8 mouse cellular contexts compared by ENCODE assay signal in genomic region chr6:52013245-52013945, GRCm38 (mm10). TPM values are rescaled to one million over a fixed set of nuclear protein-coding genes. Genes with fewer than 3 reads are reported as not detected.
DNase-seq lines count a peak whose midpoint lies in the region; ATAC-seq and TF ChIP-seq lines count a peak whose summit lies in the region.

No protein-coding gene starts in this region.

- intact Hi-C loops in heart, postnatal 10 days (cut with DNase I) = loop anchor here (2.0 kb wide), 1 partner anchor 145 kb away; the partner anchor contains the start of gene Hoxa1

- H3K9ac ChIP-seq in heart, embryonic 11.5 days (ENCODE audit: low read depth, low read length) = peak overlapping the region; percentile 29
- peak overlapping the region; percentile 76 for H3K9ac ChIP-seq in ES-Bruce4 (ENCODE audit: low read depth, poor library complexity, severe bottlenecking)
- no peak overlapping the region; the same call in 1 of the 2 replicates for H3K9ac ChIP-seq in forebrain, embryonic 16.5 days (replicated peaks; ENCODE audit: low read depth, low read length)

- TF ChIP-seq EP300 in ES-Bruce4 (IDR thresholded peaks at IDR 0.05; ENCODE audit: insufficient read depth, low read depth, low read length) = no peak

- H3K79me2 ChIP-seq in macrophage (ENCODE audit: inconsistent target) = peaks cover 33% of the 10 kb centered on the region

- ATAC-seq in heart, embryonic 11.5 days (replicated peaks; ENCODE audit: insufficient number of reproducible peaks, low FRiP score, low TSS enrichment) = no peak
- ATAC-seq in forebrain, embryonic 16.5 days = no peak

- H3K27me3 ChIP-seq in heart, embryonic 11.5 days (ENCODE audit: control insufficient read depth, insufficient read depth, low read length) = peaks cover 22% of the 10 kb centered on the region
- no peaks in the 10 kb centered on the region for H3K27me3 ChIP-seq in ES-Bruce4 (ENCODE audit: control insufficient read depth, insufficient read depth, low read length, poor library complexity, severe bottlenecking)
- peaks cover 31% of the 10 kb centered on the region for H3K27me3 ChIP-seq in forebrain, embryonic 16.5 days (replicated peaks; ENCODE audit: control insufficient read depth, insufficient read depth, low read length)

- H3K4me1 ChIP-seq in heart, embryonic 11.5 days (ENCODE audit: control insufficient read depth, insufficient read depth, low read length) = no peaks in the 10 kb centered on the region
- no peaks in the 10 kb centered on the region for H3K4me1 ChIP-seq in ES-Bruce4 (ENCODE audit: control insufficient read depth, insufficient read depth, low read length)
- H3K4me1 ChIP-seq in forebrain, embryonic 16.5 days (replicated peaks; ENCODE audit: control insufficient read depth, insufficient read depth, low read length) = peaks cover 3% of the 10 kb centered on the region

- WGBS in heart, embryonic 11.5 days (ENCODE audit: insufficient replicate concordance) = 24% methylated on average over 3 of the region's 3 CpGs
- 11% methylated on average over 3 of the region's 3 CpGs for WGBS in forebrain, embryonic 16.5 days
- 45% methylated on average over 2 of the region's 3 CpGs for WGBS in macrophage (ENCODE audit: missing documents)

- H3K4me3 ChIP-seq in heart, embryonic 11.5 days (ENCODE audit: low read depth, low read length) = peak overlapping the region; percentile 77
- H3K4me3 ChIP-seq in ES-Bruce4 (ENCODE audit: low read depth, low read length) (peak overlapping the region; percentile 51), macrophage (ENCODE audit: inconsistent target) (peak overlapping the region; percentile 87)
- H3K4me3 ChIP-seq in forebrain, embryonic 16.5 days (replicated peaks; ENCODE audit: low read length) = peak overlapping the region; percentile 59

- TF ChIP-seq POLR2A in ES-Bruce4 (IDR thresholded peaks at IDR 0.05; ENCODE audit: insufficient read depth, low read length) = no peak

- TF ChIP-seq CTCF in ES-Bruce4 (IDR thresholded peaks at IDR 0.05; ENCODE audit: low read depth, low read length) = no peak

- no peak for DNase-seq in heart, postnatal 10 days
- no peak for DNase-seq in cerebellum, adult 9-11 months
- no peak for DNase-seq in frontal cortex, adult 2 months (ENCODE audit: extremely low spot score in 1 of 2, low spot score in 1 of 2)
- no peak for DNase-seq in spleen, postnatal 10 days (ENCODE audit: low spot score in 2 of 2)

- no peaks in the 10 kb centered on the region for H3K9me3 ChIP-seq in heart, embryonic 11.5 days (replicated peaks; ENCODE audit: control insufficient read depth, low read length)
- no peaks in the 10 kb centered on the region for H3K9me3 ChIP-seq in ES-Bruce4 (replicated peaks; ENCODE audit: control insufficient read depth, insufficient read depth, low read length, poor library complexity, severe bottlenecking)
- H3K9me3 ChIP-seq in forebrain, embryonic 16.5 days (ENCODE audit: control insufficient read depth, low read length) = no peaks in the 10 kb centered on the region

- no peak overlapping the region for H3K27ac ChIP-seq in heart, embryonic 11.5 days (ENCODE audit: low read depth, low read length)
- peak overlapping the region; percentile 80 for H3K27ac ChIP-seq in ES-Bruce4 (ENCODE audit: insufficient read depth, low read length)
- no peak overlapping the region for H3K27ac ChIP-seq in forebrain, embryonic 16.5 days (ENCODE audit: low read length)
- peak overlapping the region; percentile 99 for H3K27ac ChIP-seq in macrophage

- peak overlapping the region; percentile 65 for H3K4me2 ChIP-seq in heart, embryonic 11.5 days
- H3K4me2 ChIP-seq in forebrain, embryonic 16.5 days (ENCODE audit: low read length) = peak overlapping the region; percentile 62

- H3K36me3 ChIP-seq in heart, embryonic 11.5 days (ENCODE audit: control insufficient read depth, insufficient read depth, low read length) = no peaks in the 10 kb centered on the region
- no peaks in the 10 kb centered on the region for H3K36me3 ChIP-seq in ES-Bruce4 (ENCODE audit: control insufficient read depth, insufficient read depth, low read length, poor library complexity, severe bottlenecking)
- no peaks in the 10 kb centered on the region for H3K36me3 ChIP-seq in forebrain, embryonic 16.5 days (ENCODE audit: control insufficient read depth, insufficient read depth)
- no peaks in the 10 kb centered on the region for H3K36me3 ChIP-seq in macrophage (ENCODE audit: inconsistent target)

RNA-seq across cellular contexts. Expression of gene Skap2, which starts 1.0 kb away (rescaled TPM):
- 16.1 and 16.9 TPM in 2 replicates for polyA plus RNA-seq in heart, embryonic 11.5 days (2014; fragmentation: Nextera tagmentation; extraction: Ambion mirVana)
- 10 to 100 TPM; 11.8 to 13.3 TPM for total RNA-seq in heart, postnatal 10 days (2021)
- polyA plus RNA-seq in ES-Bruce4 (2011; ENCODE audit: insufficient read depth, insufficient read length, low read depth, missing spikeins) (42.9 and 43.0 TPM in 2 replicates), macrophage (2018) (179 to 449 TPM (median 180 TPM) in 3 replicates)
- polyA plus RNA-seq in forebrain, embryonic 16.5 days (2015; fragmentation: Nextera tagmentation; extraction: Ambion mirVana) = 5.5 and 7.0 TPM in 2 replicates
- 100 to 1,000 TPM; 231 to 577 (median 485) TPM for total RNA-seq in macrophage (2018; cell fraction: chromatin; rRNA removed)
- total RNA-seq in macrophage (2018; cell fraction: cytosol; rRNA removed) = 100 to 1,000 TPM; 133 to 221 (median 165) TPM
- 100 to 1,000 TPM; 205 to 459 (median 294) TPM for total RNA-seq in macrophage (2018; cell fraction: nucleus; rRNA removed)
- 8.8 and 12.8 TPM in 2 replicates for polyA plus RNA-seq in frontal cortex, adult 2 months (2012; rRNA removed)

Comparison
In these comparisons a context has a peak if more than half of its experiments do, and no peak if none do; other contexts are left out.
1. H3K27ac ChIP-seq: peak in ES-Bruce4 (single experiment) and macrophage (single experiment); none in heart, embryonic 11.5 days (single experiment) and forebrain, embryonic 16.5 days (single experiment).
2. Peak in every context shown above with its lines, with median percentiles within 50 percentile points of each other: H3K4me3 ChIP-seq.